Mouse (Mus musculus) lung, embryonic 16.5 days (tissue): ENCODE results near the gene Ispd. TPM values are rescaled to one million over a fixed set of nuclear protein-coding genes. Genes with fewer than 3 reads are reported as not detected.
A peak's percentile ranks its signal among the peaks of the same experiment; 100 is the strongest.

Experiments
- ATAC-seq: fragments of 200-750 bp; cut with Nextera tagmentation; 2 replicates; pipeline ENCODE4 v1.8.0; 2017; ENCODE audit warnings: low read depth, mild to moderate bottlenecking, moderate library complexity
- H3K27ac ChIP-seq: fragments of 300-500 bp; sonication (generic); 2 replicates; pipeline ENCODE4 v1.5.1; 2014; ENCODE audit warnings: mild to moderate bottlenecking, control low read depth, low read length
- H3K27me3 ChIP-seq: fragments of 300-500 bp; sonication (generic); 2 replicates; pipeline ENCODE4 v1.6.1; 2014; ENCODE audit warnings: low read depth, low read length, mixed read lengths; ENCODE audit not compliant: control insufficient read depth, insufficient read depth
- H3K36me3 ChIP-seq: fragments of 300-500 bp; sonication (generic); 2 replicates; pipeline ENCODE4 v1.6.1; 2014; ENCODE audit warnings: low read length; ENCODE audit not compliant: control insufficient read depth, insufficient read depth
- H3K4me1 ChIP-seq: fragments of 300-500 bp; sonication (generic); replicated peaks from 2 replicates; pipeline ENCODE4 v1.6.1; 2014; ENCODE audit warnings: low read length, mixed read lengths; ENCODE audit not compliant: control insufficient read depth, insufficient read depth
- H3K4me2 ChIP-seq: fragments of 300-500 bp; sonication (generic); 2 replicates; pipeline ENCODE4 v1.6.1; 2014; ENCODE audit warnings: low read depth, low read length, control low read depth
- H3K4me3 ChIP-seq: fragments of 300-500 bp; sonication (generic); 2 replicates; pipeline ENCODE4 v1.5.1; 2014; ENCODE audit warnings: mild to moderate bottlenecking, low read length, control low read depth
- H3K9ac ChIP-seq: fragments of 300-500 bp; sonication (generic); 2 replicates; pipeline ENCODE4 v1.6.1; 2014; ENCODE audit warnings: low read length, control low read depth
- H3K9me3 ChIP-seq: fragments of 300-500 bp; sonication (generic); 2 replicates; pipeline ENCODE4 v1.6.1; 2016; ENCODE audit warnings: low read length; ENCODE audit not compliant: control insufficient read depth
- WGBS: fragments of 180-500 bp; shearing (Covaris S2); extraction: QIAGEN DNeasy Blood & Tissue Kit; methylation state at CpG from one replicate; pipeline ENCODE4 v1.1.7; 2014; 5-methylcytosine and 5-hydroxymethylcytosine counted together
- polyA plus RNA-seq: library from polyadenylated mRNA; unstranded; fragments of >200 nt; fragmentation: Nextera tagmentation; extraction: Ambion mirVana; gene quantifications from 2 replicates; pipeline ENCODE4 v1.2.1, GENCODE M21; 2015

Gene Ispd
- polyA plus RNA-seq, 1 experiment from 2014 or later = 12.4 TPM

DNA sequence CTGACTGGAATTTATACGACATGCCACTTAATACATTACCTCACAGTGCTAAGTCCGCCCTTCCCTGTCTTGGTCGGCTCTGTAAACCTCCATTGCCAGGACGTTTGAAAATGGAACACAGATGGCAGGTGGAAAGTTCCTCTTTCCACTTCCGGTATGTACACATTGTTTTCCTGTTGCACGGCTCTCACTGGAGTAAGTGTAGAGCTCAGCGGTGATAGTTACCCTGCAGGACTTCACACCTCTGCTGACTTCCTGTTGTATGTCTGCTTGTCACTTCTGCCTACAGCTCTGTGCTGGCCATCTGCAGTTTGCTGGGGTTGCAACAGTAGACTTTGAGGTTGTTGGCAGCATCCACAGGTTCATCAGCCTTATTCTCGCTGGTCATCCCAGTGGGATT is 58.1 kb downstream of the Ispd start:
- no peaks in the 10 kb centered on the region for H3K27me3 ChIP-seq
- no peak for ATAC-seq
- H3K9ac ChIP-seq = no peak overlapping the region
- H3K9me3 ChIP-seq = no peaks in the 10 kb centered on the region
- H3K36me3 ChIP-seq = no peaks in the 10 kb centered on the region
- H3K4me1 ChIP-seq = no peaks in the 10 kb centered on the region
- H3K4me2 ChIP-seq = no peak overlapping the region
- no peak overlapping the region for H3K4me3 ChIP-seq
- no peak overlapping the region for H3K27ac ChIP-seq
- WGBS = 72% methylated on average over 8 of the region's 8 CpGs

DNA sequence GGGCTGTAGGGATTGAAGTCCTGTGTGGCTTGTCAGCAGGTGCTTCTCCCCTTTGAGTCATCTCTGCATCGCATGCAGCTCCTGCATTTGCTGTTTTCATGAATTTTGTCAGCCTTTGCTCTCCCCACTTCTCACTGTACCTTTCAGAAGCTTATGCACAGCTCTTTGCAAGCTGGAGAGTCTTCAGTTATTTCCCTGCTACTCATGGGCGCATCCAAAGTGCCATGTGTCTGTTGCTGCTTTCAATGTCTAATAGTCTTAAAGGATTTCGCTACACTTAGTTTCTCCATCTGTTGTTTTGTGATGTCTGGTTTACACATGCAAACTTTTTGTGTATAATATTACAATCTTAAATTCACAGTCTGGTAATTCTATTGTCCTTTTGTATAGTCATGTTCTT is 74.8 kb downstream of the Ispd start:
- H3K9me3 ChIP-seq = no peaks in the 10 kb centered on the region
- no peaks in the 10 kb centered on the region for H3K27me3 ChIP-seq
- H3K36me3 ChIP-seq = no peaks in the 10 kb centered on the region
- no peak overlapping the region for H3K4me2 ChIP-seq
- H3K4me1 ChIP-seq = no peaks in the 10 kb centered on the region
- H3K4me3 ChIP-seq = no peak overlapping the region
- WGBS = 93% methylated on average over 3 of the region's 3 CpGs
- no peak for ATAC-seq
- no peak overlapping the region for H3K27ac ChIP-seq
- no peak overlapping the region for H3K9ac ChIP-seq

DNA sequence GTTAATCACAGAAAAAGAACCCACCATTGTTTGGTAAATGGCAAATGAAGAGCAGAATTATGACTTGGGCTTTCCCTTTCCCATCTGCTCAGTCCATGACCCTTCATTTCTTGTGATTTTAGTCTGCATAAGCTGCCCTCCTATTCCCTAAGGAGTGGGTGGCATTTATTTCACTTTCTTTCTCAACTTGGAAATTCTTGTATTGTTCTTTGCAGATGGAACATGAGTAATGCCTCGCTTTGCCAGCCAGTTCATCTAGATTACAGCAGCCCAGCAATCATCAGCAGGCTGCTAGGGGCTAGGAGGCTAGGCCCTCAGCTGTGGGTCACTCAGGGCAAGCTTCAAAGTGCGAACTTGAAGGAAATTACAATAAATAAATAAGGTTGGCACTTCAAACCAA is 76.5 kb downstream of the Ispd start:
- H3K9me3 ChIP-seq = no peaks in the 10 kb centered on the region
- no peak overlapping the region for H3K4me2 ChIP-seq
- no peak overlapping the region for H3K27ac ChIP-seq
- 57% methylated on average over 2 of the region's 2 CpGs for WGBS
- H3K4me3 ChIP-seq = no peak overlapping the region
- no peak overlapping the region for H3K9ac ChIP-seq
- H3K36me3 ChIP-seq = no peaks in the 10 kb centered on the region
- H3K4me1 ChIP-seq = no peaks in the 10 kb centered on the region
- H3K27me3 ChIP-seq = no peaks in the 10 kb centered on the region
- ATAC-seq = no peak

DNA sequence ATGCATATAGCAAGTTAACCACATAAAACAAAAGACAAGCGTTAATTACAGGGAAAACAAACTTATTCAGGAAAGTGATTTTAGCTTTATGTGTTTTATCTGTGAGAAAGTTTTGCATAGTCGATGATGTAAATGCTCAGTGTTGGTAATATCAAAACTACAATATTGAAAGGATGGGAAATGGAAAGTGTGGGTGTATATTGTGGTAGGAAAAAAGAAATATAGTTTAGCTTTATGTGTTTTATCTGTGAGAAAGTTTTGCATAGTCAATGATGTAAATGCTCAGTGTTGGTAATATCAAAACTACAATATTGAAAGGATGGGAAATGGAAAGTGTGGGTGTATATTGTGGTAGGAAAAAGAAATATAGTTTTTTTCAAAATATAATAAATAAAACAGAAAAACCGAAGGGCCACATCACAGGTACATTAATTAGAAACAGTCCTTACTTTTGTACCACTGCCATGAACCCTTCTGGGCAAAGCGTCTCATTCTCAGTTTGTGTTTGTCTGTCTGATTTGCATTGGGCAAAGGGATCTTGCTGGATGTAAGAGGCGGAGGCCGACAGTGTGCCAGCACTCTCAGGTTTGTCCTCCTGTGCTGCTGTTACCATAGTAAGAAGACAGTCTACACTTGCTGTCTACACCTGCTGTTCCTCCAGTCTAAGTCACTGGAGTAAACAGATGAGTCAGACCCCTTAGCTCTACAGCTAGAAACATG is 87.2 kb downstream of the Ispd start:
- WGBS = 90% methylated on average over 6 of the region's 6 CpGs

DNA sequence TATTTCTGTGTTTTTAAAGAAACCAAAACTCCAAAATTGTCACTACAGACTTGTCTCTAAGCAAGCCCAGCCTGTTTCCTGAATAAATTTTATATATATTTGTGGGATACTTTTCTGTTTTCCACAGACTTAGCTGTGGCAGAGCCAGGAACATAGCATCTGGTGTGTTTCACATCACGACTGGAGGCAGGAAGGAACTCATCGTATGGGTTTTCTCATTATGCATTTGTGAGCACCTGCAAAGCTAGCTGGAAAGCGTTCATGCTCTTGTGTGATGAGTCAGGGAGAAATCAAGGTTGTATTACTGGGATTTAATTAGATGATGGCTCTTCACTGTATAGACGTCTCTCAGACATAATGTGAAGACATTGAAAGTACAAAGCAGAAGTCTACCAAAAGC is 90.2 kb downstream of the Ispd start:
- Histone ChIP-seq H3K9ac (no peak overlapping the region), H3K36me3 (no peaks in the 10 kb centered on the region), H3K27me3 (no peaks in the 10 kb centered on the region), H3K4me3 (no peak overlapping the region), H3K27ac (no peak overlapping the region), H3K4me1 (no peaks in the 10 kb centered on the region; the same call in 1 of the 2 replicates), H3K9me3 (no peaks in the 10 kb centered on the region), H3K4me2 (no peak overlapping the region)
- no peak for ATAC-seq
- 64% methylated on average over 4 of the region's 4 CpGs for WGBS

More for the DNA sequence above, 87.2 kb downstream of the Ispd start:
- Histone ChIP-seq H3K9ac (no peak overlapping the region), H3K36me3 (no peaks in the 10 kb centered on the region), H3K4me3 (no peak overlapping the region), H3K27me3 (no peaks in the 10 kb centered on the region), H3K4me2 (no peak overlapping the region), H3K27ac (no peak overlapping the region), H3K4me1 (no peaks in the 10 kb centered on the region), H3K9me3 (no peaks in the 10 kb centered on the region)
- no peak for ATAC-seq

DNA sequence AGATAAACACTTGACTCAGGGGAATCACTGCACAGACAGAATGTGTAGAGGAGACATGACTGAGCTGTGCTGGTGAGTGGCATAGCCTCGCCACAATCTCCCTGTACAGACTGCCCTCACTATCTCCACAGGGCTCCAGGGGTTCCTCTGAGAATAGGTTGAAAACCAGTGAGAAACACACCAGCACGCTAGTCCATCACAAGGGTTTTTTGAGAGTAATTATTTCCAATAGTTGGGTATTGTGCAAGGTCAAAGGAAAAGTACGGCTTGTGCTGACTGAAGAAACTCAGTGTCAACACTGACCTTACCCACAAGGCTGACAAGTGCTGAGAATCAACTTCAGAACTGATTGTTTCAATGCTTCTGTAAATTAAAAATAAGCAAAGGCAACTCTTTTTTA is 92.9 kb downstream of the Ispd start:
- H3K36me3 ChIP-seq = no peaks in the 10 kb centered on the region
- no peaks in the 10 kb centered on the region for H3K27me3 ChIP-seq
- H3K27ac ChIP-seq = no peak overlapping the region
- no peak for ATAC-seq
- no peaks in the 10 kb centered on the region for H3K9me3 ChIP-seq
- no peak overlapping the region for H3K4me3 ChIP-seq
- WGBS = 77% methylated on average over 3 of the region's 3 CpGs
- no peaks in the 10 kb centered on the region; the same call in 1 of the 2 replicates for H3K4me1 ChIP-seq
- no peak overlapping the region for H3K4me2 ChIP-seq
- H3K9ac ChIP-seq = no peak overlapping the region

DNA sequence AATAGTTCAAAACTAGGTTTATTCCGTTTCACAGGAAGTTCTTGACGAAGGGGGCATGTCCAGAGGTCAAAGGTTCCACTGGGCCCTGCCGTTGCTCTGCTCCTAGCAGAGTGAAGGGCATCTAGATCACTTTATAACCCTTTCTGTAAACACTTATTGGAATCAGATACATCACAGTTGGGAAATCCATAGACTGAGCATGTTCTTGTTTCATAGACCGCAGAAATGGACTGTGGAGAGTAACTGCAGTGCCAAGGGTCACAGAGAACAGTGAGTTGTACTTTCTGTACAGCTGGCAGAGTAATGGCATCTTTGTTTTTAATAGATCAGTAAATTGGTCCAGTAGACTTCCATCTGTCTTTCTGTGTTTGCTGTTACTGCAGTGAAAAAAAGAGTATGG is 94.0 kb downstream of the Ispd start:
- Histone ChIP-seq H3K4me1 (no peaks in the 10 kb centered on the region; the same call in 1 of the 2 replicates), H3K4me3 (no peak overlapping the region), H3K9me3 (no peaks in the 10 kb centered on the region), H3K27me3 (no peaks in the 10 kb centered on the region), H3K9ac (no peak overlapping the region), H3K27ac (no peak overlapping the region), H3K4me2 (no peak overlapping the region), H3K36me3 (no peaks in the 10 kb centered on the region)
- no peak for ATAC-seq
- 53% methylated on average over 4 of the region's 4 CpGs for WGBS

DNA sequence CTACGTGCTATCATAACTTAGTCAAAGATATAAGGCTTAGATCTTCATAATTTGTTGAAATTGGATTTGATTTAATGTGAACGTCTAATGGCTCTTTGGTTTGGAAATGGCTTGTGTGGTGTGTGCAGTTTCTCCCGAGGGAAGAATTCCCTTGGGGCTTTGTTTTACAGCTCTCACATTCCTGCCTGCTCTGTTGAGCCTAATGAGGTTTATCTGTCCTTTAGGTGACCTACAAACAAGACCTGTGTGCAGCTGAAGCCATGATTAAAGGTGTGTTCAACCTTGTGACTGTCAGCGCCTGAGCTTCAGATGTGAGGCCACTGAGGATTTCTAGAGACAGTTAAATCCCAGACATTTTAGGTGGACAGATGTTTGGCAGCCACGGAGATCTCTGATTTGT is 95.2 kb downstream of the Ispd start:
- H3K4me3 ChIP-seq = no peak overlapping the region
- no peak overlapping the region for H3K27ac ChIP-seq
- H3K27me3 ChIP-seq = no peaks in the 10 kb centered on the region
- no peaks in the 10 kb centered on the region; the same call in 1 of the 2 replicates for H3K4me1 ChIP-seq
- no peak overlapping the region for H3K4me2 ChIP-seq
- H3K9ac ChIP-seq = no peak overlapping the region
- H3K36me3 ChIP-seq = no peaks in the 10 kb centered on the region
- no peaks in the 10 kb centered on the region for H3K9me3 ChIP-seq
- WGBS = 45% methylated on average over 5 of the region's 5 CpGs
- ATAC-seq = no peak

DNA sequence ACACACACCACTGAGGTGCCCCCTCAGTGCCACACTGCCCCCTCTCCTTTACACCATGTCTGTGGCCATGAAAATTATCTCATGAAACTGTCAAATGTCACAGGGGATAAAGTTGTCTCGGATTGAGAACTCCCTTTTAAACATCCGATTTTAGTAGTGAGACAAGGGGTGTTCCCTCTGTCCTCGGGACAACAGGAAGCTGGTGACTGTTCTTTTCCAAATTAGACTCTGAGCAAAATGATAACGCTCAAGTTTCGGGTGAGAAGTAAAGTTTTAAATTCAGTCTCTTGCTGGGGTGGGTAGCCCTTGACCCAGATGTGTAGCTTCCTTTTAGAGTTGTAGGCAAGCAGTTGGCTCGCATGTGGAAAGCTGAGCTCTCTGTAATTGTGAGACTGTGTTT is 96.3 kb downstream of the Ispd start:
- peak; percentile 52; the same call in 1 of the 2 replicates for ATAC-seq
- Histone ChIP-seq H3K9ac (no peak overlapping the region), H3K27ac (peak overlapping the region; percentile 74), H3K36me3 (no peaks in the 10 kb centered on the region), H3K4me3 (no peak overlapping the region), H3K4me2 (no peak overlapping the region), H3K4me1 (peaks cover 2% of the 10 kb centered on the region; the same call in 1 of the 2 replicates), H3K9me3 (no peaks in the 10 kb centered on the region), H3K27me3 (no peaks in the 10 kb centered on the region)
- 30% methylated on average over 6 of the region's 6 CpGs for WGBS
